Mouse (Mus musculus) ES-Bruce4 (cell line): ENCODE measurements around the gene Tfb2m. TPM values are rescaled to one million over a fixed set of nuclear protein-coding genes. Genes with fewer than 3 reads are reported as not detected.

Experiments used
- H3K27ac ChIP-seq: 2 replicates; pipeline ENCODE4 v1.5.1; 2012; ENCODE audit warnings: low read length, inconsistent platforms; ENCODE audit not compliant: insufficient read depth
- H3K27me3 ChIP-seq: 2 replicates; pipeline ENCODE4 v1.6.1; 2012; ENCODE audit warnings: mild to moderate bottlenecking, low read length, inconsistent platforms; ENCODE audit not compliant: control insufficient read depth, poor library complexity, insufficient read depth, severe bottlenecking
- H3K36me3 ChIP-seq: 2 replicates; pipeline ENCODE4 v1.6.1; 2012; ENCODE audit warnings: inconsistent platforms, mild to moderate bottlenecking, low read length, moderate library complexity; ENCODE audit not compliant: control insufficient read depth, poor library complexity, insufficient read depth, severe bottlenecking
- H3K4me1 ChIP-seq: one replicate; pipeline ENCODE4 v1.8.1; 2011; ENCODE audit warnings: low read length; ENCODE audit not compliant: control insufficient read depth, insufficient read depth
- H3K4me3 ChIP-seq: 2 replicates; pipeline ENCODE4 v1.5.1; 2011; ENCODE audit warnings: low read depth, mild to moderate bottlenecking, low read length
- H3K9ac ChIP-seq: 2 replicates; pipeline ENCODE4 v1.6.1; 2012; ENCODE audit warnings: low read depth, mild to moderate bottlenecking, inconsistent platforms; ENCODE audit not compliant: poor library complexity, severe bottlenecking
- H3K9me3 ChIP-seq: replicated peaks from 2 replicates; pipeline ENCODE4 v1.6.1; 2012; ENCODE audit warnings: mild to moderate bottlenecking, low read length, inconsistent platforms; ENCODE audit not compliant: control insufficient read depth, poor library complexity, insufficient read depth, severe bottlenecking
- CTCF ChIP-seq: IDR thresholded peaks from one replicate; pipeline ENCODE4 v1.8.1; 2011; ENCODE audit warnings: low read depth, low read length
- EP300 ChIP-seq: IDR thresholded peaks from 2 replicates; pipeline ENCODE4 v1.6.1; 2011; ENCODE audit warnings: low read depth, low read length; ENCODE audit not compliant: insufficient read depth
- POLR2A ChIP-seq: IDR thresholded peaks from one replicate; pipeline ENCODE4 v1.8.1; 2011; ENCODE audit warnings: low read length; ENCODE audit not compliant: insufficient read depth
- polyA plus RNA-seq: library from polyadenylated mRNA; stranded (reverse); fragments of >200 nt; gene quantifications from 2 replicates; pipeline ENCODE4 v1.2.4, GENCODE M21; 2011; ENCODE audit warnings: low read depth; ENCODE audit not compliant: missing spikeins, insufficient read depth, insufficient read length

Gene Tfb2m
- polyA plus RNA-seq, 1 experiment = 26.5 TPM

GRCm38 (mm10) chr1:179553197-179553948 lies 7.3 kb upstream of the Tfb2m start:
- Histone ChIP-seq H3K27ac (no peak overlapping the region), H3K9me3 (no peaks in the 10 kb centered on the region)

GRCm38 (mm10) chr1:179552751-179553150 lies 6.7 kb upstream of the Tfb2m start:
- Histone ChIP-seq H3K36me3 (no peaks in the 10 kb centered on the region), H3K4me3 (no peak overlapping the region), H3K9ac (no peak overlapping the region), H3K27ac (no peak overlapping the region), H3K9me3 (no peaks in the 10 kb centered on the region), H3K4me1 (peaks cover 3% of the 10 kb centered on the region), H3K27me3 (no peaks in the 10 kb centered on the region)
- TF ChIP-seq POLR2A (no peak), EP300 (no peak; the same call in 1 of the 2 replicates), CTCF (no peak)

More at GRCm38 (mm10) chr1:179553197-179553948, 7.3 kb upstream of the Tfb2m start:
- H3K36me3 ChIP-seq = no peaks in the 10 kb centered on the region
- TF ChIP-seq EP300 (no peak), POLR2A (no peak), CTCF (no peak)
- H3K4me1 ChIP-seq = no peaks in the 10 kb centered on the region
- no peak overlapping the region for H3K4me3 ChIP-seq
- H3K27me3 ChIP-seq = no peaks in the 10 kb centered on the region
- H3K9ac ChIP-seq = no peak overlapping the region

GRCm38 (mm10) chr1:179551921-179552320 lies 5.9 kb upstream of the Tfb2m start:
- Histone ChIP-seq H3K36me3 (no peaks in the 10 kb centered on the region), H3K4me1 (peaks cover 3% of the 10 kb centered on the region), H3K4me3 (no peak overlapping the region), H3K27ac (no peak overlapping the region), H3K9ac (no peak overlapping the region), H3K27me3 (no peaks in the 10 kb centered on the region), H3K9me3 (no peaks in the 10 kb centered on the region)
- TF ChIP-seq CTCF (no peak), EP300 (no peak), POLR2A (no peak)

GRCm38 (mm10) chr1:179551336-179551735 lies 5.3 kb upstream of the Tfb2m start:
- TF ChIP-seq EP300 = no peak
- no peak for TF ChIP-seq POLR2A
- no peak for TF ChIP-seq CTCF
- no peaks in the 10 kb centered on the region for H3K27me3 ChIP-seq
- H3K36me3 ChIP-seq = no peaks in the 10 kb centered on the region
- H3K4me1 ChIP-seq = peaks cover 3% of the 10 kb centered on the region
- H3K4me3 ChIP-seq = no peak overlapping the region
- no peak overlapping the region for H3K27ac ChIP-seq
- no peaks in the 10 kb centered on the region for H3K9me3 ChIP-seq
- H3K9ac ChIP-seq = no peak overlapping the region

- H3K9me3 ChIP-seq = no peaks in the 10 kb centered on the region
- no peak overlapping the region for H3K9ac ChIP-seq
- no peaks in the 10 kb centered on the region for H3K27me3 ChIP-seq
- H3K27ac ChIP-seq = no peak overlapping the region
- no peak overlapping the region for H3K4me3 ChIP-seq
- TF ChIP-seq EP300 (no peak), CTCF (no peak), POLR2A (no peak)
- 0 out of 2 replicates have a peak, but pooled peaks cover 2% of the 10 kb centered on the region for H3K36me3 ChIP-seq
- H3K4me1 ChIP-seq = peaks cover 3% of the 10 kb centered on the region
Observed at GRCm38 (mm10) chr1:179548996-179549752, 3.1 kb upstream of the Tfb2m start.

GRCm38 (mm10) chr1:179548220-179548619 lies 2.2 kb upstream of the Tfb2m start:
- Histone ChIP-seq H3K27ac (no peak overlapping the region), H3K27me3 (no peaks in the 10 kb centered on the region), H3K4me3 (0 out of 2 replicates have a peak overlapping the region, but pooled peaks have one; percentile 1), H3K9me3 (no peaks in the 10 kb centered on the region), H3K36me3 (0 out of 2 replicates have a peak, but pooled peaks cover 4% of the 10 kb centered on the region), H3K4me1 (peaks cover 3% of the 10 kb centered on the region), H3K9ac (no peak overlapping the region)
- TF ChIP-seq CTCF = no peak
- no peak for TF ChIP-seq POLR2A
- no peak for TF ChIP-seq EP300
